Mouse (Mus musculus) E14TG2a.4 (cell line): Measurements from ENCODE around the gene Sipa1l1.

Source experiments
- CTCF ChIP-seq: conservative IDR thresholded peaks from 2 replicates; pipeline ENCODE4 v1.5.1; 2014; ENCODE audit warnings: low read length
- NANOG ChIP-seq: IDR thresholded peaks from 2 replicates; pipeline ENCODE4 v1.6.1; 2014; ENCODE audit warnings: borderline replicate concordance, low read length, mixed read lengths
- POU5F1 ChIP-seq: IDR thresholded peaks from 2 replicates; pipeline ENCODE4 v1.6.1; 2014; ENCODE audit warnings: low read length, borderline replicate concordance

DNA sequence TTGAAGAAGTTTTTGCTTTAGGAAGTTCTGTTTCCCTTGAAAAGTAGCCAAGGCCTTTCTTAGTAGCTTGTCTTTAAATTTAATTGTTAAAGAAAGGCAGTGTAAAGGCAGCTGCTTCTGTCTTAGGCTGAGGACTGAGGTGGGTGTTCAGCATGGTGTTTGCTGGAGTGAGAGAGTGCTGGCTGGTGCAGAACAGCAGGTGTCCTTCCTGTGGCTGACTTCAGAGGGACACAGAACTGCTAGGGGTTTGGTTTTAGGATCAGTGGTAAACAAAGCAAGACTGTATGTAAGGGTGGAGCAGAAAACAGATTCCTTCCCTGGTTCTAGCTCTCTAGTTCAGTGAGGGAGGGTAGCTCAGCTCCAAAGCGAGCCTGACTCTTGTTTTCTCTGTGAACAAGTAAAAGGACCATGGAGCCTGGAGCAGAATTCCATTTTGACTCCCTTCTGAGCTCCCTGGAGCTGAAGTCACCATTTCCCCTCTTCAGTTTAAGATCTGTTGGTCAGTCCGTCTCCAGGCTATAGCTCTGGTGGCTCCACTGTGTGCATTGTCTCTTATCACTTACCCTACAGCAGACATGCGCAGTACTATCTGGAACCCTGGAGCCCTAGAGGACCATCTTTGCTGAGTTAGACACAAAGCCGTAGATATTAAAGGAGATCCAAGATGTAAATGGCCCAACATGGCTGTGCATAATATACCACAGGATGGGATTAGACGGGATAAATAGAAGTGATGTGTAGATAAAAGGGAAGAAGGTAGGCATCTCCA is 95.1 kb downstream of the Sipa1l1 start:
- TF ChIP-seq CTCF (no peak), NANOG (no peak), POU5F1 (no peak)
